Mouse (Mus musculus): ENCODE results near the gene Caprin1.

Caprin1 gene

DNA sequence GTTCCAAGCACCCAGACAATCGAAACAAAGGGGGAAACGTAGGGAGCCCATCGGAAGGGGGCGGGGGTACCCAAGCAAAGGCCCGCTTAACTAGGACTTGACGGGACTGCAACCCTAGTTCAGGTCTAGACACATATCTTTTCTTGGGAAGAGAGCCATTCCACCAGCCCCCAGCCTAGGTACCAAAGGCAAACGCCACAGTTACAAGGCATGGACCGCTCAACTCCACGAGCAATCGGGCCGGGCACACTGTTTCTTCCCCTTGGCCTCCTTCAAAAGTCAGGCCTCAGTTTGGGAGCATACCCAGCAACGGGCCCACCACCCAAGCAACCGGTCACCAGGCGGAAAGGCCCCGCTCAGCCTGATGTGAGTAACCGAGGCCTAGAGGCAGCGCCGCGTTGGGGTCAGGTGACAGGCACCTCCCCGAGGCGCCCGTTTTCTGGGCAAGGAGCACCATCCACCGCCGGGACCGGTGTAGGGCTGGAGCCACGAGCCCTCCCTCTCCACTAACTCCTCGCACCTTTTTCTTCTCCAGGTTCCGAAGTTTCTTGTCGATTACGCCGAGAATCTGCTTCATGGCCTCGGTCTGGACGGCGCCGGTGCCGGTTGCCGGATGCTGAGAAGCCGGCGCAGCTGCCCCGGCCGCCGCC lies 1.1 kb downstream of the Caprin1 start:
- peak; percentile 52 for DNase-seq

GRCm38 (mm10) chr2:103795843-103796210 lies 1.6 kb downstream of the Caprin1 start:
- peak; percentile 55 for DNase-seq

GRCm38 (mm10) chr2:103792009-103792408 lies 5.4 kb downstream of the Caprin1 start:
- no peak for DNase-seq

DNA sequence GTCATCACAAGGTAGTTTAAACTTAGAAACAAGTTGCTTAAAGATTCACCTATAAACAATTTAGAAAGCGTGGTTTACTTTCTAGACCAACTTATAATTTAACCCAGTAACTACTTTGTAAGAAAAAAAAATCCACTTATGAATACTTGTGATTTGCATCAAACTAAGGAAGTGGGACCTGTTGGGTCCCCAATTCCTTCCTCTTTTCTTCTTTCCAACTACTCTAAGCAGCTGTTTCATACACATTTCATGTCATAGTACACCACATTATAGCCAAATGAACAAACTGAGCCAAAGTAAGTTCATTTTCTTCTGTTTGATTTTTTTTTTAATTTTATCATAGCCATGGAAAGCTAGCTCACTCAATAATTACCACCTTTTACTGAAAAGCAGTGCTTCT lies 11.7 kb downstream of the Caprin1 start:
- no peak for DNase-seq

DNA sequence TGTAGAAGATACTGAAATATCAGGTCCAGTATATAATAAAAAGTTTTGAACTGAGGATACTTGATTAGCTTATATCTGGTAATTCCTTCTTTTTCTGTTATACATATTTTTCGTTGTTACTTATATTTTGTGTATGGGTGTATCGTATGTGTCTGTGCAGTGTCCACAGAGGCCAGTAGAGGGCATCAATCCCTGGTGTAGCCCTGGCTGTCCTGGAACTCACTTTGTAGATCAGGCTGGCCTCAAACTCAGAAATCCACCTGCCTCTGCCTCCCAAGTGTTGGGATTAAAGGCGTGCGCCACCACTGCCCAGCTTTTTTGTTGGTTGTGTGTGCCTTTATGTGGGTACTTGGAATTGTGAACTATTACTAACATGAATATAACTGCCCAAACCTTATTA lies 12.8 kb downstream of the Caprin1 start:
- no peak for DNase-seq

DNA sequence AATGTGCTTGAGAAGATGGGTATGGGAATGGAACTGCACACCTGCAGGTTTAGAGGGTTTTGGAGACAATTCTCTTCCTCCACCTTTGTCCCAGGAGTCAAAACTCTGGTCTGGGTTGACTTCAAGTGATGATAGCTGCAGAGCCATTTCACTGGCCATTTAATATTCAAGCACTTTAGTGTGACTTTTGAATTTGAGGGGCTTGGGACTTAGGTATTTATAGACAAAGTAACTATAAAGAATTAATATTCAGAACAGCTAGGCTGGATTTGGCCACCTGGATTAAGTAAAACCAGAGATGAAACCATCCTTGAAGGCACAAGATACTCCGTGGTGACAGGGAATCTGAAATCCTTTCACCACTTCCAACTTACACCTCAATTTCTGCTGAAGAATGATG lies 35.0 kb downstream of the Caprin1 start:
- no peak for DNase-seq

DNA sequence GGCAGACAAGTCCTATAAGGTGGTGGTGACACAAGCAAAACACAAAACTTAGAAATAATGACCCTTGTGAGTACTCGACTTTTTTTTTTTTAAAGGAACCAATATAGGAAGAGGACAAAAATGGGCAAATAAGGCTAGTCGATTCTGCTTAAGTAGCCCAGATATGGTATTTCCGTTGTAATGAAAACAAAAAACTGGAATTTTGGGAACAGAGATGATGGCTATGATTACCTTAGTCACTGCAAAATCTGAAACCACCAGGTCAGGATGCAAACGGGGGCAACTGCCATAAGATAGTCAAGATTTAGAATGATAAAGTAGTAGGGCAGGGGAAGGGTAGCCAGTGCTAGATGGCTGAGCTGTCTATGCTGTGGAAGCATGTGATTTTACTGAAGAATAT lies 35.5 kb downstream of the Caprin1 start:
- peak; percentile 15 for DNase-seq

DNA sequence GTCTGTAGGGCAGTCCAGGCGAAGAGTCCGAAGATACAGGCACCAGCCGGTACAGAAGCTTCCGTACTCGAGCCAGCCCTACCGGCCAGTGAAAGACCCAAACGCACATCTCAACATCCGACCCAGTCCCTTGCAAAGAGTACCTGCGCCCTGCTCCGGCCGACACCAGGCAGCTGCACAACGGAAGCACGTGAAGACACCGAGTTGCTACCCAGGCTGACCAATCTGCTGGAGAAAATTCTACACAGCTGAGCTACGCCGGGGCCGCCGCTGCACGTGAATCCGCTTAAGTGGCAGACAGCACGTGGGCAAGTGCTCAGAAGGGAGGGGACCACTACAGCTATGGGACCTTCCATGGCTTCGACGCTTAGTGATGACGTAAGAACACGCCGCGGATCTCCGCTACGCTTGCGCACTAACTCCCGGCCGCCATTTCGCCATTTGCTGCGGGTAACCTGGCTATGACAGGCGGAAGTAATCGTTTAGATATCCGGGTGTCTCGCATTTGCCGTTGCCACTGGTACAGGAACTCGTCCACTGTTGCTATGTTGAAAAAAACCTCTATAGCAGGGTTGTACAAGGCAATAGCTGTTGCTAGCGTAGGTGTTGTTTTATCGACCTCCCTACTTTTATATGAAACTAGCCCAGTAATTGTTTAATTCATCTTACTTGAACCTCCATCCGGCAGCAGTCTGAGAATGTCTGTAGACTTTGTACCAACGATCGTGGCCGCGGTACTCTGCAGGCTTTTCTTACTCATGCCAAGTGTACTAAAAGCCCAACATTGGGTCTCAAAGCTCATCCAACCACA lies 36.3 kb downstream of the Caprin1 start, which contains the start of gene Nat10:
TSS of gene Nat10 (minus strand) at position 365 of the 811 bp plus-strand sequence.
- DNase-seq = peak; percentile 99

DNA sequence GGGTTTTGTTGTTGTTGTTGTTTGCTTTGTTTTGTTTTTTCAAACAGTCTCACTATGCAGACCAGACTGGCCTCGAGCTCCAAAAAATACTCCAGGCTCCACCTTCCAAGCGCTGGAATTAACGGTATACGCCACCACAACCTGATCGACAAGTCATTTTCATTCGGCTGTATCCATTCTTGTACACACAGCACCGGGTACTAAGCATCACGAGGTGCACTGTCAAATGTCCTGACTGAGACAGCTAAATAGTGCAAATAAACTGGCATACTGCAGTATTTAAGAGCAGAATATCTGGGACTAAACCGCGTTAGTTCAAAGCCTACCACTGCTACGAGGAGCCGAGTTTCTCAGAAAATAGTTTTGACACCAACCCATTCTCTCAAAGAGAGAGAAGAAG lies 37.0 kb downstream of the Caprin1 start:
- DNase-seq = peak; percentile 11

DNA sequence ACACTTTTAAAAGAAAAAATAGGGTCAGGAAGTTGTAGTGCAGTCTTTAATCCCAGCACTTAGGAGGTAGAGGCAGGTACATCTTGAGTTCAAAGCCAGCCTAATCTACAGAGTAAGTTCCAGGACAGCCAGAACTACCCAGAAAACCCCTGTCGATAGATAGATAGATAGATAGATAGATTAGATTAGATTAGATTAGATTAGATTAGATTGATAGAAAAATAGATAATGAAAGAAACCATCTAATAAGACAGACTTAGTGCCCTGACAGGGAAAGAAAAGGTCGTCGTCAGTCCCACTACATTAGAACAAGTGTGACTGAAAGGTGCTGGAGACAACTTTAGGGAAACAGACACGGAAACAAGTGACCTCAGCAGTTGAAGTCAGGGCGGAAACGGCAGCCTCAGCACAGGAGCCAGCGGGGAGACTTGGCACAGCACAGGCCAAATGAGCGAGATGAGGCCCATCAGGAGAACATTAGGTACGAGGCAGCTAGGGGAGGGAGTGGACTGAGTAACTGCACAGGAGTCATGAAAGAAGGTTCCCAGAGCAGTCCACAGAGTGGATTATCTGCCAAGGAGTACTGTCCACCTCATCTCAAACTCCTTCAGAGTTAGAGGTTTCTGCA lies 41.9 kb downstream of the Caprin1 start:
- no peak for DNase-seq

DNA sequence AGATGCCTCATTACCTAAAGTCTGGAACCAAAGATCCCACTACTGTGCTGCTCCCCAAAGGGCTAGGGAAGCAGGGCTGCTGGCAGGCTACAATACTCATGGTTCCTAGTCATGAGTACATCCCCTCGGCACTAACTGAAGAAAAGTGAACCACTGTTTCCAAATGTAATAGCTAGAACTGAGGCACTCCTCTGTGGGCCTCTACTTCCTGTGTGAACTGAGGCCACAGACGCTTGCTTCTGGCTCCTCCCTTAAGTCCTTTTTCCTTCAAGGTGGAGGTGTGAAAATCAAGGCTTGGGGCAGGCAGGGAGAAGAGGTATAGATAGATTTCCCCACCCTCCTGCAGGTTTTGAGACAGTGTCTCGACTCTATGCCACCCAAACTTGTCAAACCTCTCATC lies 42.8 kb downstream of the Caprin1 start:
- DNase-seq = no peak

DNA sequence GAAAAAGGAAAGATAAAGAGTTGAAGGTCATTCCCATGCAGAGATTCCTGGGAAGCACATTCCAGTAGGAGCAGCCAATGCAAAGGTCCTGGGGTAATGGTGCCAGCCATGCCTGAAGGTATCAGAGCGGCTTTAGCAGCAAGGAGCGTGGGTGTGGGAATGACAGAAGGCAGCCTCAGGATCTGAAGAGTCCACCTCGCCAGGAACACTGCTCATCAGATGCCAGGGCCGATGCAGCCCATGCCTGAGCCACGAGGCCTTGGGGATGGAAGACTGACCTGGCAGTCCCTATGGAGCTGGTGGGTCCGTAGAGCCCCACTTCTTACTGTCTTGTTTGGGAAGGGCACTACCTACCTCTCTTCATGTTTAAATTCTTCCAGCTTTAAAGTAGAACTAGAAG lies 45.7 kb downstream of the Caprin1 start:
- no peak for DNase-seq

DNA sequence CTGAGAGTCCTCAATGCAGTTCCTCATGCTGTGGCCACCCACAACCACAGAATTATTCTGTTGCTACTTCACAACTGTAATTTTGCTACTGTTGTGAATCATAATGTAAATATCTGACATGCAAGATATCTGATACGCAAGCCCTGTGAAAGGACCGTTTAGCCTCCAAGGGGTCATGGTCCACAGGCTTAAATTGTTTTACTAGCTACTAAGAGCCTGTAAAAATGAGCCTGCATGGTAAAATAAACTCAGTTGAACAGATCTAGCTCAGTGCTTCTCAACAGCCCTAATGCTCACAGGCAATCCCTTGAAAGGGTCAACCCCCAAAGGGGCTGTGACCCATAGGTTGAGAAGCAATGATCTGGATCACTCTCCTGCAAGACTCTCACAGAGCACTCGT lies 48.4 kb downstream of the Caprin1 start:
- DNase-seq = no peak

DNA sequence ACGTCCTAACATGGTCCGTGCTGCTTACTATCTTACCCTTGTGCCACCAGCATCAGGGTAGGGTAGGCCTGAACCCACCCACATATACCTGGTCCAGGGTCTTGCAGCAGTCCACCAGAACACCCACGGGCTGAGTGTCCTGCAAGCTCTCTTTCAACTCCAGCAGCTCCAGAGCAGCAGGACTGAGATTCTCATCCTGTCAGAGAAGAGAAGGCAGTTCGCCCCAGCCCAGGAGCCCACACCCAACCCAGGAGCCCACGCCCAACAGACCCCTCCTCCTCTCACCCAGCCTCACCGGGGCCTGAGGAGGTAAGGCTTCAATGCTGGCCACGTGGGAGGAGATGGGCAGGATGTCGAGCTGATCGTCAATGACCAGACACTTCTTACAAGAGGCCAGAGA lies 49.6 kb downstream of the Caprin1 start:
- no peak for DNase-seq

DNA sequence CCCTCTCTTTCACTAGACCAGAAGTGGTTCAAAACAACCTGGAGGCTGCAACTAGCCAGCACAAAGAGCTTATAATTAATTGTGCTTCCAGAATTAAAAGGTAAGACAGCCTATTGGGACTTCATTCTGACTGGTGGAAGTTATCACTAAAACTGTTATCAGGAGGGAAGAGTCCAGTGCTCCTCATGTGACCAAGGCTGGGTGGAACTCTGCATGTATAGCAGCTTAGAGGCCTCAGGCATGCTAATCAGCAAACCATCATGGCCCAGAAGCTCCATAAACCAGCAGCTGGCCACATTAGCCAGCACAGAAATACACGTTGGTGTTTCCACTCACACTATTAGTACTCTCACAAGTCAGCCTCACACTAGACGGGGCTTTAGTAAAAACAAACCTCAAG lies 50.7 kb downstream of the Caprin1 start:
- DNase-seq = no peak

- no peak for DNase-seq
Measured at GRCm38 (mm10) chr2:103746096-103746495, 51.4 kb downstream of the Caprin1 start.

DNA sequence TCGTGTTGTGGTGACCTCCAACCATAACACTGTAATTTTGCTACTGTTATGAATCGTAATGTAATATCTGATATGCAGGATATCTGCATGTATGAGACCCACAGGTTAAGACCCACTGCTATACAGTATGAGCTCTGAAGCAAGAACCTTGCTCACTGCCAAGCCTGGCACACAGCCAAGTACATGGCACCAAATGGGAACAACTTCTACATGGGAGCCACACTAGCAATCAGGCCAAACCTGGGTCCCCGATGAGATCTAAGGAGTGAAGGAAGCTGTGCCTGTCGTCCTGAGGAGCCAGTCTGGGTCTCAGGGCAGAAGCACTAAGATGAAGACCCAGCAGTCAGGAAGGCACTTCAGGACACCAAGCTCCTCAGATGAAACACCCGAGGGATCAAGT lies 52.0 kb downstream of the Caprin1 start:
- no peak for DNase-seq

DNA sequence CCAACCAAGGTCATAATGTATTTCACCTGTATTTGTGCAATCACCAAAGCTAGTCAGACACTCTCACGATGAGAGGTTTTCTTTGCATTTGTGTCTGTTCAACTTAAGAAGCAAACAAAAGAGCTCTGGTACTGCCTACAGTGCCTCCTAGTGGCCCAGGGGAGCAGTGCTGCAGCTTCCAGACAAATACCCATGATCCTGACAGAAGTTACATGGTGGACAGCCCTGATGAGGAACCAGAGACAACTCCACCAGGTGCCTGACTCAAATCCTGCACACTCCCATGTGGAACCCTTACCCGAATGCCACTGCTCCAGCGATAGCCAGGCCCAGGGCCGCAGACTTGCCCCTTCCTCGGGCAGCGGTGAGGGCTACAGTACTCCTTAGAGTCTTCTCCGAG lies 53.5 kb downstream of the Caprin1 start:
- peak; percentile 51 for DNase-seq

GRCm38 (mm10) chr2:103743536-103743935 lies 53.9 kb downstream of the Caprin1 start:
- no peak for DNase-seq

DNA sequence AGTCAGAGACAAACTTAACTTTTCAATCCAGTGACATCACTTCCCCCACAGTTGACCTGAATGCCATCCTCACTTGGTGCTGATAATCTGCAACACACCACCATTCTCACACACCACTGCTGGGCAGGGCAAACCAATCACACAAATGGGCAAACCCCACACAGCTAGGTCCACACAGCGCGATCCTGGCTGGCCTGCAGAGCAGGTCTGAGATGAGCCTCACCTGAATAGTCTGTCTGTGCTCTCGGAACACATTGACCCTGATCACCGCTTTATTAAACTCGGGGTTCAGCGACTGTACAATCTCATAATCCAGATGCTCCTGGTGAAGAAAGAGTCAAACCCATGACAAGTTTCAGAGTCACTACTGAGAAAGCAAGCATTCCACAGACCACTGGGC lies 54.6 kb downstream of the Caprin1 start:
- no peak for DNase-seq

- no peak for DNase-seq
Measured at GRCm38 (mm10) chr2:103731423-103731822, 66.0 kb downstream of the Caprin1 start.

- no peak for DNase-seq
Measured at GRCm38 (mm10) chr2:103730999-103731398, 66.5 kb downstream of the Caprin1 start.

- no peak for DNase-seq
Measured at GRCm38 (mm10) chr2:103728027-103728540, 69.4 kb downstream of the Caprin1 start.

DNA sequence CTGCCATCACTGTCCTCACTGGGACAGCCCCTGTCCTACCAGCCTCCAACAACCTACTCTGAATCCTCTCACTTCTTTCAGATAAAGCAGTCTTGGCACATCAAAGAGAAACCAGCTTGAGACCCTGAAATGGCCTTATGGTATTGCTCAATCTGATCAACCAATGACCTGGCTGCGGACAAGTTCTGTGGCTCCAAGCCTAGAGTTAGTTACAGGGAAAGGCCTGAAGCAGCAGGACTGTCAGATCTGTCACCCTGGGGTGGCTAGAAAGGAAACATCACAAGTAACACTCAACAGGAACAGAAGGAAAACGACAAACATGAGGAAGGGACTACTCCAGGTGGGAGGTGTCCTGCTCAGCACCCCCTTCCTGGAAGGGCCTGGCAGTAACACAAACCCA lies 72.9 kb downstream of the Caprin1 start:
- no peak for DNase-seq
